Mouse (Mus musculus) liver, postnatal 0 days (tissue): Measurements from ENCODE around the gene Pced1b.

Source experiments
- CTCF ChIP-seq: sonication (generic); IDR thresholded peaks from 2 replicates; pipeline ENCODE4 v1.5.1; 2016; ENCODE audit warnings: antibody characterized with exemption, low read depth
- EP300 ChIP-seq: IDR thresholded peaks from 2 replicates; pipeline ENCODE4 v1.6.1; 2016; ENCODE audit warnings: antibody characterized with exemption, low read depth, mild to moderate bottlenecking

DNA sequence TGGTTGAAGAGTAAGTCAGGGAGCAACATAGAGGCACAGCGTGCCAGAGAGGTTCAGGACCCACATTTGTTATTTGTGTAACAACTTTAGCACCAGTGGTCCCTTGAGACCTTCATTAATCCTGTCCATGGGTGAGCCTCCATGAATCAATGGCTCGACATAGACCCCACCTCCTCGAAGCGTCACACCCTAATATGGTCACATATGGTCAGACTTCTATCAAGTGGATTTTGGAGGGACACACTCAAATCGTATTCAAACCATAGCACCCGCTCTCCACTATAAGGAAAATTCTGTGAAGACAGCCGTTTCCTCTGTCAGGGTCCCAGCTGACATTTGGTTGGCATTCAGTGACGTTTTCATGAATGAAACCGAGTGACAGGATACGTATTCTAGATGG, 2.4 kb downstream of the Pced1b start:
- no peak for TF ChIP-seq CTCF
- no peak for TF ChIP-seq EP300
